Mouse (Mus musculus) liver, postnatal 0 days (tissue): ENCODE results near the gene 1700017D01Rik.

ENCODE experiments used
- CTCF ChIP-seq: sonication (generic); IDR thresholded peaks from 2 replicates; pipeline ENCODE4 v1.5.1; 2016; ENCODE audit warnings: antibody characterized with exemption, low read depth
- EP300 ChIP-seq: IDR thresholded peaks from 2 replicates; pipeline ENCODE4 v1.6.1; 2016; ENCODE audit warnings: antibody characterized with exemption, low read depth, mild to moderate bottlenecking

DNA sequence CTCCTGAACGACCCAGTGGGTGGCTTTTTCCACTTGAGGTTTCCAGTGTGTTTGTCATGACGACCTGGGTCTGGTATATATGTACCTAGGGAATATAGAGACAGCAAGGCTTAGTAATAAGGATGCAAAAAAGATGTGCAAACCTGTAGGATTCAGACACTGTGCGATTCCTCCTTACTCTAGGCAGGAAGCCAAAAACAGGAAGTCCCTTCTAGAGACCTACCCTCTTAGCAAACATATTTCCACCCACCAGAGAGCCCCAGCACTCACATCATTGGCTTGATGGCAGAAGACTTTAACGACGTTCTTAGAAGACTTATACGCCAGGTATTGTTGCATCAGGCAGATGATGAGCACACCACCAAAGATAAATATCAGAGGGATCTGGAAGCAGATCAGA lies 82.7 kb downstream of the 1700017D01Rik start:
- TF ChIP-seq CTCF (no peak; the same call in 1 of the 2 replicates), EP300 (no peak)
